Mouse (Mus musculus) layer of hippocampus, adult 9-11 months (tissue): ENCODE data around the gene Tlk1.

Experiments used
- DNase-seq: peaks from one replicate; pipeline ENCODE4 v3.0.0; 2022

The Tlk1 gene

DNA sequence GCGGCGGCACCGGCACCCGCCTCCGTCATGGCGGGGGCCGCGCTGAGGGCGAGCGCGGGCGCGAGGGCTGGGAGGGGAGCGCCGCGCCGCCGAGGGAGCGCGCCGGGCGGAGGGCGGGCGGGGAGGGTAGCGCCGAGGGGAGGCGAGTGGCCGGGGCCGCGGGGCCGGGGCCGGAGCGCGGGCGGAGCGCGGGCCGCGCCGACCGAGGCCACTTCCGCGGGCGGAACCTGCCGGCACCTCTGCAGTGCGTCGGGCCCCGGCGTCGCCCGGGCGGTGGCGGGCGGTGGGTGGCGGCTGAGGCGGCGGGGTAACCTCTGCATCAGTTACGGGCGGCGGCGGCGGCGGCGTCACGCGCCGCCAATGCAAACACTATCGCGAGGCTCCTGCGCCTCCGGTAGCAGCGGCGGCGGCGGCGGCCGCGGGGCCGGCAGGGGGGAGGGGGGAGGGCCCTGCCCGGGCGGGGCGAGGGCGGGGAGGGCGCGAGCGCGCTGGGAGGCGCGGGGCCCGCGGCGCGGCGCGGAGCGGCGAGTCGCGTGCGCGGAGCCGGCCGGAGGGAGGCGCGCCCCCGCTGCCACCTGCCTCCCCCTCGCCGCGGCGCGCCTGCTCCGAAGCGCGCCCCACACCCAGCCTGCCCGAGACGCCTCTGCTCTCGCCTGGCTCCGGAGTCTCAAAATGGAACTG lies at the start of gene Tlk1:
Gene Tlk1, minus strand, starts transcription at position 358 of the 681 bp plus-strand sequence.
- DNase-seq: peak; percentile 71

DNA sequence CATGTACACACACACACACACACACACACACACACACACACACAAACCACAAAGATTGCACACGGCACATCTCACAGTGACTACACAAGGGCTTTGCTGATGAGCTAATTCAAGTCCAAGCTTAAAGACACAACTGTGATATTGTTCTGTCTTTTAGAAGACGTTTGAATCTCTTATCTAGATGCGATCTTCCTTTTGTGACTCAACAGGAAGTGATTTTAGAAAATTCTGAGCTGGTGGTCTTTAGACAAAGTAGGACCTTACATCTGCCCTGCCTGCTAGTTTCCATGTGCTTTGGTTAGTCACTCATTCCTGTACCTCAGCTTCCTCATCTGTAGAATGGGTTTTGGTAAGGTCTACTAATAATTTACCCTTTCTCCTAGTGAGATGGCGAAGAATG lies 49.6 kb upstream of the Tlk1 start:
- DNase-seq: no peak

DNA sequence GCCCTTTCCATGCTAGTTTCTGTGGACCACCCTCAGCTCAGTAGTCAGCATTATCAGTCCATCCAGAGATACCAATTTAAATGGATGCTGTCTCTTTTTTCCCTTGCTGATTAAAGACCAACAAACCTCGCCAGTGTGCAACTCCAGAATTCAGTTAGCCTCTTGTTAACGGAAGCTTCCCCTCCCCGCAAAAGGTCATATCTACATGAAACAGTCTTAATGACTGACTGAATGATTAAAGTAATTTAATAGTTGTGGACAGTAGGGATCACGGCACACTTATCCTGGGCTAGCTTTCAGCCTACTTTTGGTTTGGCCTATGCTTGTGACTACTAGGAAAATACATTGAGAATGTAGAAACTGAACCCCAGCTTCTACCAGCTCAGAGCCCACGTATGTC lies 47.6 kb upstream of the Tlk1 start:
- no peak for DNase-seq

DNA sequence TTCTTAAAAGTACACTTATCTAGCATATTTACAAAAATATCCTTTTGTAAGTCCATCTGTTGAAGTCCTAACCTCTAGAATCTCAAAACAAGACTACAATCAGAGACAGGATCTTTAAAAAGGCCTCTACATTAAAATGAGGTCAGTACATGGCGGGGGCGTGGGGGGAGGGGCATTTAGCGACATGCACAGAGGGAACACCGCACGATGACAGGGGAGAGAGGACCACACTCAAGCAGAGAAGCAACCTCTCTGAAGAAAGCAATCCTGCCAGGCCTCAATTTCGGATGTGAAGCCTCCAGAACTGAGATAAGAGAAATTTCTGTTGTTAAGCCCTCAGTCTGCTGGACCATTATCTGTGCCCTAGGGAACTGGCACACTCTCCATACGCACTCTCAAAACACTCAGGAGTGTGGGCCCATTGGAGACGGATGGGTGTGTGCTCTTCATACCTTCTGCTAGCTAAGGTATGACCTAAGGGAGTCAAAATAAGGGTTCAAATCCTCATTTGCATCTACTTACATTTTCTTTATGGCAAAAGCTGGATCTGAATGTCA lies 46.0 kb upstream of the Tlk1 start:
- no peak for DNase-seq

DNA sequence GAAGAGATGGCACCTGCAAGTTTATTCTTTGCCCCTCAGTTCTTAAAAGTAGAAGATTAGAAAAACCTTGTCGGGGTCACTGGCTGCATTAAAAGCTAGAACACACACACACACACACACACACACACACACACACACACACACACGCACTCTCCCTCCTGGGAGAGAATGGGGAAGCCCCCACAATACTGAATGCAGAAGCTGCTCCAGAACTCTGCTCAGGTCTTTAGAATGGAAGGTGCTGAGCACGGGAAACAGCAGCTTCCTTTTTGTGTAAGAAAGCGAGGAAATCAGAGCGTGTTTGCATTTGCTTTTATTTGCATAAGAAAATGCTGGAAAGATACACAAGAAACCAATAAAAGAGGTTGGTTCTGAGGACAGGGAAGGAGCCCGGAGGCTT lies 45.3 kb upstream of the Tlk1 start:
- no peak for DNase-seq

DNA sequence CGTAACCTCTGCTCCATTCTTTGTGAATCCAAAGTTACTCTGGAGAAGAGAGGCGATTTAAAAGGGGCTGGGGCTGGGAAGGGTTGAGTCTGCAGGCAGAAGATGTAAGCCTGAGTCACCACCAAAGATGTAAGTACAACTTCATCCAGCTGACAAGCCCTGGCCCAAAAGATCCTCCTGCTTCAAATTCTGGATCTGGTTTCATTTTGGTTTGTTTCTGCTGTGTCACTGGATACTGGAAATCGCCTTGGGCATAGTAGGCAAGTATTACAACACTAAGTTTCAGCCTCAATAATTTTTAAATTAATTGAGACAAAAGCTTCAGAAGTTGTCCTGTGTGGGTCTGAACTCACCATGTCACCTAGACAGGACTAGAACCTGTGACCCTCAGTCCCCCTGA lies 43.6 kb upstream of the Tlk1 start:
- DNase-seq: no peak

DNA sequence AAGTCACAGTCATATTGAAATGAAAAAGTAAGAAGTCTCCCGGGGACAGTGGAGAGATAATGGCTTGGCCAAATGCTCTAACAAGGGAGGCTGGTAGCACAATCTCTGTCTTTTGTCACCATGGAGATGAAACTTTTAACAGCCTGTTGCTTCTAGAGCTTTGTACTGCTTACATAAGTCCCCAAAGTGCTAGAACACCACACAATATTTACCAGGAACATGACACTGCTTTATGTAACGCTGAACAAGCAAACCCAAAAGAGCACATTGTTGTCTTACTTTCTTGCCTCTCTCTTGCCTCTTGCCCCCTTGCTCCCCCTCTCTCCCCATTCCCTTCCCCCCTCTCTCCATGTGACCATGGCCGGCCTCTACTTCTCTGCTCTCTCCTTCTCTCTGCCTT lies 41.7 kb upstream of the Tlk1 start:
- no peak for DNase-seq

DNA sequence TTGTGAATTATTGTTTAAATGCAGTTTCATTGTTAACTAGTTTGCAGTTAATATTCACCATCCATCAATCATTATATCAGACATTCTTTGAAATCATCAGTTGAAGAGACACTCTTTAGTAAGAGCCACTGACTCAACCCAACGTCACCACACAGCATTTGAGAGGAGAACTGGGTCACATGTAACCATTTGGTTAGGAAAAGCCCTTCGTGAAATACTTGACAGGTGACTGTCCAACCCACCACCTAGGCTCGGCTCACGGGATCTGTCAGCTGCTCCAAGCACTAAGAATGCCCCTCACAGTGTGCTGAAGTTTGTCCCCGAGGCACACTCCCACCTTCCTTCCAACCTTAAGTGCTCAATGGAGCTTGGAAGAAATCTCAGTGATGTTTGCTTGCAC lies 37.4 kb upstream of the Tlk1 start:
- no peak for DNase-seq

DNA sequence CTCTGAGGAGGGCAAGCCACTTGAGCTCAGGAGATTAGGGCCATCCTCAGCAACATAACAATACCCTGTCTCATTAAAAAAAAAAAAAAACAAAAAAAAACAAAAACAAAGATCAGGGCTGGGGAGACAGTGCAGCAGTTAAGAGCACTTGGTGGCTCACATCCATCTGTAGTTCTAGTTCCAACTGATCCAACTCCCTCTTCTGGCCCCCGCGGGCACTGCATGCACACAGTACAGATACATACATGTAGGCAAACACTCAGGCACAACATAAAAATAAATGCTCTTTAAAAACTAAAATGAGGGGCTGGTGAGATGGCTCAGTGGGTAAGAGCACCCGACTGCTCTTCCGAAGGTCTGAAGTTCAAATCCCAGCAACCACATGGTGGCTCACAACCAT lies 34.2 kb upstream of the Tlk1 start:
- DNase-seq: no peak

DNA sequence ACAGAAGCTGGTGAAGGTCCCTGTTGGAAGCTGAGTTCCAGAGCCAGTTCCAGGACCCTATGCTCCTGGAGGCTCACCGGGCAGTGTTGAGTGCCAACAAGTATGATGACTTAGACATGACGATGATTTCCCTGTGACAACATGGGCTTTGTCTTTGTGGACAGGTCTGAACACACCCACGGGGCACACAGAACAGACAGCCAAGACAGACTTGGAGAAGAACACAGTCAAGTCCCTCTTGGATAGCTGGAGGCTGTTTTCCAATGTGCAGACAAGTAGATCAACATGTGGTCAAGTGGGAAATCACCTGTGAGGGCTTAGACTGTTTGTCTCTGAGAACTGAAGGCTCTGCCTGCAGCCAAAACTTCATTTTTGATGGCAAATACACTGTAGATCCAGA lies 31.4 kb upstream of the Tlk1 start:
- DNase-seq: no peak

DNA sequence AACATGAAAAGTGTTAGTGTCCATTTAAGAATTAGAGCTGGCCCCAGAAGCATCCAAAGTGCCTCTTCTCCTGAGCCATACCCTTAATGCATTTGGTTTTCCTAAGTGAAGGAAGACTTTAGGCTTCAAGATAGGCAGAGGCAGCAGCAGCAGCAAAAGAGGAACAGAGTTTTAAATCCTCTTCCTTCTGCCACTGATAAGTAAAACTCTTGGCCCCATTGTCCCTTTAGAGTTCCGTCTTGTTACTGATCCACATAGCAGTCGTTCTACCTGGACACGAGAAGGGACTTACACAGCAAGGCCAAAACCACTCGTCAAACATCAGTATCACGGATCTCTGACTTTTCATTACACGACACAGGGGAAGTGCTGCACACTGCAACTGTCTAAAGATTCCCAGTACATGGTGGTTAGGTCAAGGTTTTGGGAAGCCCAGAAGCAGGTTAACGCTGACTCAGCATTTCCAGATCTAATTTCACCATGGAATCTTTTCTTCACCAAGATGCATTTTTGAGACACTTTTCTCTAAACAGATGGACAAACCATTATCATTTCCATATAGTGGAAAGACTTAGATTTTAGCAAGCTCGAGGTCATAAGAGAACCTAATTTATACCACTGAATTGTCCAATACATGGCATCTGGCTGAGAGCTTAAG lies 28.8 kb upstream of the Tlk1 start:
- DNase-seq: no peak

DNA sequence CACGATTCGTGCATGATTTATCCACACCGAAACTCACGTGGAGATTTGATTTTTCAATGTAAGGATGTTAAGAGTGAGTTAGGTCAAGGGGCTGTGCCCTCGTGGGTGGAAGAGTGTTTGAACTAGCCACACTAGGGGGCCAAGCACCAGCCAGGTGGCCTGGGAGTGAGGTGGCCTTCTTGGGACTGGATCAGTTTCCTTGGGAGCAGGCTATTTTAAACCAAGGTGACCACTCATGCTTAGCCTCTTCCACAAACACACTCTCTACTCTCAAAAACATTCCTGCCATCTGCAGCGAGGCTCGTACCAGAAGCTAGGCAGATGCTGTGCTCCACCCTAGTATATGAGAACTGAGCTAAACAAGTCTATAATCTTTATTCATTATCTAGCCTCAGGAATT lies 27.8 kb upstream of the Tlk1 start:
- no peak for DNase-seq

DNA sequence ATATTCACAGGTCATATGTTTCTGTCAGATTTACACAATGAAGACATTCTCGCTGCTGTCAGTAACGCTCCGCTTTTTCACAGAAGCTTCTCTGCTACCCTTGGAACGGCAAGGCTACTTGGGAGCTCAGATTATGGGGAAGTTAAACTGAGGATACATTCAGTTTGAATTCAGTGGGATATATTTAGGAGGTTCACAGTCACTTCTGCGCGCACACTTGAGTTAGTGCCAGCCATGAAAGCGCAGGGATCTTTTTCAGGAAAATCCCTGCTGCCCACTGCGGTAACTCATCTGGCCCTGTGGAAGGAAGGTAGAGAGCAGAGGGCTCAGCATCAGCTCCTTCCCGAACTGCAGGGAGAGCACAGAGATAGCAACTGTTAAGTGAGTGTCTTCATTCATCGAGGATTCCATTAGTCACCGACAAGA lies 27.3 kb upstream of the Tlk1 start:
- DNase-seq: peak; percentile 20

DNA sequence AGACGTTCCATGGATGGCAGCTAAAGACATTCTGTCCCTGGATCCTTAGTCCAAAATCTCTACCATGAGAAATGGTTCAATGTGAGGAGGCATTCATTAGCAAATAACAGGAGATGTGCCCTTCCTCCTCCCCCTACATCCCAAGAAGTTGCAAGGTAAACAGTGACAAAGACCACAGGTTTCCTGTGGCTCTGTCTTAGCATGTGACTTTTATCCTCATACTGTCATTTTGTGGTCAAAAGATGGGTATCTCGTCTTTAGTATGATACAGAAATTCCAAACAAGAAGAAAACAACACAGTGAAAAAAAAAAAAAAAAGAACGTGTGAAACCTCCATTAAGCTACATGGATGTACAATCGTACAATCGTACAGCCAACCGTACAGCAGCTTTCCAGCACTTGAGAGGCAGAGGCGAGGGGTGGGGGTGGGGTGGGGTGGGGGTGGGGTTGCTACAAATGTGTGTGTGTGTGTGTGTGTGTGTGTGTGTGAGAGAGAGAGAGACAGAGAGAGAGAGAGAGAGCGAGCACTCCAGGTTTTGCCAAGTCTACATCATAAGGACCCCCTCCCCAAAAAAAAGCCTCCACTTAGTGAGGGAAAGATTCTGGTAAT lies 26.8 kb upstream of the Tlk1 start:
- DNase-seq: no peak

DNA sequence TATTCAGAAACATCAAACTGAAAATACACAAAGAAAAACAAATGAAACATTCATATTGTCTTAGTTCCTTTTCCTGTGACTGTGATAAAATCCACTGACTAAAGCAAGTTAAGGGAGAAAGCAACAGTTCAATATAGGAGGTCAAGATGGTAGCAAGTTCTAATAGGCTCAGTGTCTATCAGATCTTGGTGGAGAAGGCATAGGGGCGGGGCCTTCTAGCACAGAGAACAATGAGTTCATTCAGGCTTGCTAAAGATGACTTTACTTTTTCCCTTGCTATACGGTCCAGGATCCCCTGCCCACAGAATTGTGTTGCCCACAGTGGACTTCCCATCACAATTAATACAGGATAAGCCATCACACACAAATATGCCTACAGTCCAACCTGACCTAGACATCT lies 20.3 kb upstream of the Tlk1 start:
- no peak for DNase-seq

DNA sequence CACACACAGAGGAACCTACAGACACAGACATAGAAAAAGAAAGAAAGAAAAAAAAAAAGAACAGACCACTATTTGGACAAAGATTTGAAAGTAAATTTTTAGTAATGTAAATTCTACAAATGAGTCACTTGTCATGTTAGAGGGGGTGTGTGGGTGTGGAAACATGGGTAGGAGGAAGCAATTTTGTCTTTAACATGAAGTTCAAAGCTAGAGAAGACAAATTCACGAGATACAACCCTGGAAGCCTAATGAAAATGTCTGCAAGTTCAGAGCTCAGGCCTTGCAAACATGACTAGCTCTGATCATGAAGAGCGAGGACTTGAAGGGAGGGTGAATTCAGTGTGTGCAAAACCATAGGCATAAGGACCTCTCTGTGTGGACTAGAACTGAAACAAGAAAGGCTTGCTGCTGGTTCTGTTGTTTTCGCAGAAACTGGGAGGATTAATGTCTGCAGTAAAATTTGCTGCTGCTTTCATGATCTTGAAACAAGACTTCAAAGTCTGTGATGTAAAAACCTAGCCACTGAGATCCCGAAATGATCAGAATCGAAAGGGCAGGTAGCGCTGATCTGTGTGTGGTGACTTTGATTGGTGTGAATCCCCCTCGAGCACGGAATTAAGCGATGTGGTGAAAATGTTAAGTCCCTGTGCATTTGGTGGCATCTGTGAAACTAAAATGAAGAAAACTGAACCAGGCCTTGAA lies 19.3 kb upstream of the Tlk1 start:
- no peak for DNase-seq

DNA sequence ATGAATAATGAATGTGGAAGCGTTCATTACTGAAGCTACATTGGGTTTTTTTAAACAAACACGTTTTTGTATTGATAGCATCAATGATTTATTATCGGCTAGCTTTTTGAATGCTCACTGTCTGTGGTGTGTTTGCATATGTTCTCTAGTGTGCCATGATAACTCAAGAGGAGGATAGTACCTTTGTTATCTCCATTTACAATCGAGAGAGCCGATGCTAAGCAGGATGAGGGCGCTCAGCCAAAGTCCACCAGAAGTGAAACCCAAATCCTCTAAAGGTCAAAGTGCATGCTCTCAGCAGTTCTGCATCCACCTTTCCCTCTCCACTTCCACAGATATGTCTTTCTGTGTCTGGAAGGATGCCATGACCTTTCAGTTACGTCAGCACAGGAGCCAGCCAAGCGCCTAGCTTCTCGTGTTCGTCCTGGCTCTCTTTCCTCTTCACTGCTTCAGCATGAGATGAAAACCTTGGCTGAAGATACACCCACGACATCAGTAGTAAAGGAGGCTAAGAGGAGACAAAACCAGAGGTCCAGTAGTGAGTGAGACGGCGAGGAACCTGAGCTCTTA lies 16.6 kb upstream of the Tlk1 start:
- DNase-seq: no peak

DNA sequence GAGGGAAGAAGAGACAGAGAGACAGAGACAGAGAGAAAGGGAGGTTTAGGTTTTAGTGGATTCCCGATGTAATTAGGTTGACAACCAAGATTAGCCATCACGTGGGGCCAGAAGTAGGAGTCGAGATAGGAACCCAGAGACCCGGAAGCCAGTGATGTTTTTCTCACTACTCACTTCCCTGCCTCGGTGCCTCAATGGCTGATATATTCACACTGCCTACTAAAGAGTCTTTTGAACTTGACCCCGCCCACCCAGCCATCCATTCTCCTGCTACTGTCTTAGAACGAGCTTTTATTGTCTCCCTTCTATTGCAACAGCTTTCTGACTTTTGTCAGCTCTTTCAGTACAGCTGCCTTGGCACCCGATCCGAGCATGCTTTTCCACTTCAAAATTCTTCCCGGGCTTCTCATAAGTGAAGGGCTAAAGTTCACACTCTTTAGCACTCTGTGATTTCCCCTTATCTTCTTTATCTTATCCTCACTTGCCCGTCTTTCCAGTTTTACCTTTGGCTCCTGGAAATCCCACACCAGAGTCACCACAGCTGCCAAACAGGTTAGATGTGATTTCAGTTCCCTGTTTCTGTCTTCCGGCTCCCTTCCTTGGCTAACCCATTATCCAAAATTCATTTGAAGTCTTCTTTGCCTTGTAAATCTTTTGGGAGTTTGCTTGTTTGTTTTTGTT lies 13.1 kb upstream of the Tlk1 start:
- DNase-seq: no peak

DNA sequence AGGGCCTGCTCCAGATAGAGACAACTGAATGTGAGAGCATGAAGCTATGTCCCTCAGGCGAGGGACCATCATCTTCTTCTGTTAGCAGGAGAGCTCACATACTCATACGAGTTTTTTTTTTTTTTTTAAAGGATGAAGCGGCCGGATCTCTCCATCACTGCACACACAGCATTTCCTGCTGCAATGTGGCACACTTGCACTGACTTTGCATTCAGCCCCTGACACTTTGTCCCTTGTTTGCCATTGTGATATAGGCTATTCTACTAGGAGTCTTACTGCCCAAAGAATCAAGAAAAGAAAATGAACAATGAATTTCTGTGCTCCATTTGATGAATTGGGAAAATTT lies 10.8 kb upstream of the Tlk1 start:
- no peak for DNase-seq

DNA sequence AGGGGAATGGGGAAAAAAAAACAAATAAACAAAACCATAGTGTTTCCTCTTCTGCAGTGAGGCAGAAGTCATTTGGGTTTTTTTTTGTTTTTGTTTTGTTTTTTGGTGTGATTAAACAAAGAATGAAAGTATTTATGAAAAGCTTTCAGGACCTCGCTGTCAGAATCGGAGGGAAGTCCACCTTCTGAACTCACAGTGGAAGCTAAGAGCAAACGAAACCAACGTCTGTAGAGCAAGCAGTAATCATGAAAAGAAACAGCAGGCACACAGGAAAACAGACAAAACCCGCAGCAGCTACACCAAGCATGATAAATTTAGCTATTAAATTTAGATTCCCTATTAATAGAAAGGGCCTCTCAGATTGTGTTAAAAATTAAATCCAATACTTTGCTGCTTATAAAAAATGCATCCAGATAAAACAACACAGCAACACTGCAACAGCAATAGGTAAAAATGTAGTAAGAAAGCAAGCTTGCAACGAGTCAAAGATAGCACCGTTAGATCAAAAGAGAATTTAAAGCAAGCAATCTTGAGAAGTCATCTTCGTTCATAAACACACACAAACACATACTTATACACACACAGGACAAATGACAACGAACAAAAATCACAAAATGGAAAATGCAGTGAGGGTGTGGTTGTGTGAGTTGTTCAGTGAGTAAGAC lies 10.2 kb upstream of the Tlk1 start:
- DNase-seq: no peak

DNA sequence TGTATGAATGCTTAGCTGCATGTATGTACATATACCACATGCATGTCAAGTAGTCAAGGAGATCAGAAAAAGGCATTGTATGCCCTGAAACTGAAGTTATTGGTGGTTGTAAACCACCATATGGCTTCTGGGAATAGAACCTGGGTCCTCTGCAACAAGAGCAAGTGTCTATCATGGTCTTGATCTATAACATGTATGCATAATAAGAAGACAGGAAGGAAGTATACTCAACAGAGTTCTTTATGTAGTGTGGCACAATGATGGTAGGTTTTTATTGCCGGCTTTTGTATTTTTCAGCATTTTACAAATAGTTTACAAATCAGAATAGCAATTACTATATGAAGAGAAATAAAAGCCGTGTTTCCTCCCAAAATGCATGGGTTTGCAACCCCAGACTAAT lies 9.7 kb upstream of the Tlk1 start:
- no peak for DNase-seq

DNA sequence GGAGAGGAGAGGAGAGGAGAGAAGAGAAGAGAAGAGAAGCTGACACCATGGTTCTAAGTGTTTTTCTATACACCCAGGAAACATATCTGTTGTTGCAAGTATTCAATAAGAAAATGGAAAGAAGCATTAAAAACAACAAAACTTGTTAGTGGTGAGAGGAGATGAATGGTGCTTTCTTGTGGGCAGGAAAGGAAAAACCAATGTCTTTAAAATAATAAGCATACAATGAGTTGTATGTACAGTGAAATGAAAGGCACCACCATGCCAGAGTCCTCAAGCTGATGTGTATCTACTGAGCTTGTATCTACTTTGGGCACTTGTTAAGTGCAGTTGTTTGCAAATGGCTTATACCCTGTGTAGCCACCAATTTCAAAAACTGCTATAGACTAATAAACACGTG lies 7.7 kb upstream of the Tlk1 start:
- DNase-seq: no peak
